Mouse (Mus musculus) spleen, adult 2 months (tissue): ENCODE data around the gene Eps8l2.

Source experiments
- CTCF ChIP-seq: fragments of 200-500 bp; IDR thresholded peaks from 2 replicates; pipeline ENCODE4 v1.5.1; 2011; ENCODE audit warnings: mild to moderate bottlenecking, inconsistent platforms; ENCODE audit not compliant: insufficient read depth, insufficient read length, insufficient replicate concordance; ENCODE audit errors: extremely low read depth
- POLR2A ChIP-seq: fragments of 200-500 bp; IDR thresholded peaks from 2 replicates; pipeline ENCODE4 v1.6.1; 2011; ENCODE audit warnings: low read depth, low read length, inconsistent platforms

DNA sequence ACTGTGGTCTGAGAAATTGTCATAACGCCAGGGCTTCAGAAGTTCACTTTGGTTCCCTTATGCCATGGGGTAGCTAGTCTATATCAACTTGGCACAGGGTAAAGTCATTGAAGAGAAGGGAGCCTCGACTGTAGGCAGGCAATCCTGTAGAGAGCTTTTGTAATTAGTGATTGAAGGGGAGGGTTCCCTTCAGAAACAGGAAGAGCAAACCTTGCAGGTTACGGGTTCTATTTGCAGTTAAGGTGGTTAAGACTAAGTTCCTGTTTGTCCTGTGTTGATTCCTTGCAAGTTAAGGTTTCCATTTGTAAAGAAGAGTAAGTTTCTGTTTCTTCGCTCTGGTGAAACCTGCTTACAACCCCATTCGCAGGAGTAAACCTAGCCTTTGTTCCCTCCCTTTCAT lies 31.2 kb downstream of the Eps8l2 start:
- no peak for TF ChIP-seq CTCF
- no peak for TF ChIP-seq POLR2A
